Mouse (Mus musculus) thymus, postnatal 4 days (tissue): ENCODE measurements at regions not wholly inside any gene's neighbourhood (a gene's known extent, or its start where the extent isn't known, plus 50 kb on each side); places are given as distances from the start of the nearest gene placed in this dataset.
"Not testable (repeated sequence)": the region's sequence is repeated elsewhere in the genome, so short reads cannot be mapped to it uniquely, and the experiment has no call there.

Source experiments
- DNase-seq: peaks from one replicate; pipeline ENCODE4 v3.0.0; 2021

GRCm38 (mm10) chr15:42082436-42082835 lies 1948.3 kb downstream of the 9330182O14Rik start:
- DNase-seq, result no peak

GRCm38 (mm10) chr15:42100730-42101129 lies 1966.6 kb downstream of the 9330182O14Rik start:
- DNase-seq, result peak; percentile 38

- DNase-seq, result no peak
Observed at GRCm38 (mm10) chr15:42104816-42105215, 1970.7 kb downstream of the 9330182O14Rik start.

- no peak for DNase-seq
Observed at GRCm38 (mm10) chr15:42107106-42107505, 1972.9 kb downstream of the 9330182O14Rik start.

- DNase-seq, result no peak
Observed at GRCm38 (mm10) chr15:42111811-42112210, 1977.6 kb downstream of the 9330182O14Rik start.

- DNase-seq, result no peak
Observed at GRCm38 (mm10) chr15:42127471-42127870, 1993.3 kb downstream of the 9330182O14Rik start.

GRCm38 (mm10) chr15:42128976-42129375 lies 1994.8 kb downstream of the 9330182O14Rik start:
- no peak for DNase-seq

GRCm38 (mm10) chr15:42166546-42166945 lies 2032.4 kb downstream of the 9330182O14Rik start:
- DNase-seq, result no peak

- DNase-seq, result not testable (repeated sequence)
Observed at GRCm38 (mm10) chr15:42177766-42178165, 2043.6 kb downstream of the 9330182O14Rik start.

- no peak for DNase-seq
Observed at GRCm38 (mm10) chr15:42207187-42207846, 2073.2 kb downstream of the 9330182O14Rik start.

GRCm38 (mm10) chr15:42219496-42219895 lies 2085.3 kb downstream of the 9330182O14Rik start:
- peak; percentile 15 for DNase-seq

- no peak for DNase-seq
Observed at GRCm38 (mm10) chr15:42220005-42220404, 2085.8 kb downstream of the 9330182O14Rik start.

- DNase-seq, result no peak
Observed at GRCm38 (mm10) chr15:42225006-42225405, 2090.8 kb downstream of the 9330182O14Rik start.

GRCm38 (mm10) chr15:42231692-42232091 lies 2097.5 kb downstream of the 9330182O14Rik start:
- no peak for DNase-seq

- no peak for DNase-seq
Observed at GRCm38 (mm10) chr15:42246812-42247211, 2112.6 kb downstream of the 9330182O14Rik start.

GRCm38 (mm10) chr15:42252730-42253330 lies 2118.7 kb downstream of the 9330182O14Rik start:
- DNase-seq, result no peak

- DNase-seq, result no peak
Observed at GRCm38 (mm10) chr15:42256343-42256742, 2122.2 kb downstream of the 9330182O14Rik start.

GRCm38 (mm10) chr15:42275117-42275516 lies 2141.0 kb downstream of the 9330182O14Rik start:
- no peak for DNase-seq

- no peak for DNase-seq
Observed at GRCm38 (mm10) chr15:42277247-42277646, 2143.1 kb downstream of the 9330182O14Rik start.

GRCm38 (mm10) chr15:42280810-42281209 lies 2146.6 kb downstream of the 9330182O14Rik start:
- no peak for DNase-seq

GRCm38 (mm10) chr15:42296406-42296805 lies 2162.2 kb downstream of the 9330182O14Rik start:
- no peak for DNase-seq

GRCm38 (mm10) chr15:42297430-42297829 lies 2163.3 kb downstream of the 9330182O14Rik start:
- DNase-seq, result no peak

GRCm38 (mm10) chr15:42301956-42302355 lies 2167.8 kb downstream of the 9330182O14Rik start:
- DNase-seq, result no peak

GRCm38 (mm10) chr15:42304097-42304496 lies 2169.9 kb downstream of the 9330182O14Rik start:
- no peak for DNase-seq

- DNase-seq, result no peak
Observed at GRCm38 (mm10) chr15:42309586-42309985, 2175.4 kb downstream of the 9330182O14Rik start.
